Mouse (Mus musculus) kidney, postnatal 36 days (tissue): ENCODE measurements around the gene Gata2.

ENCODE experiments used
- DNase-seq, 2 experiments: peaks; one replicate each; pipeline ENCODE4 v3.0.0; 2021 to 2022; ENCODE audit warnings: mixed read lengths in 2 of 2

Gata2 gene

DNA sequence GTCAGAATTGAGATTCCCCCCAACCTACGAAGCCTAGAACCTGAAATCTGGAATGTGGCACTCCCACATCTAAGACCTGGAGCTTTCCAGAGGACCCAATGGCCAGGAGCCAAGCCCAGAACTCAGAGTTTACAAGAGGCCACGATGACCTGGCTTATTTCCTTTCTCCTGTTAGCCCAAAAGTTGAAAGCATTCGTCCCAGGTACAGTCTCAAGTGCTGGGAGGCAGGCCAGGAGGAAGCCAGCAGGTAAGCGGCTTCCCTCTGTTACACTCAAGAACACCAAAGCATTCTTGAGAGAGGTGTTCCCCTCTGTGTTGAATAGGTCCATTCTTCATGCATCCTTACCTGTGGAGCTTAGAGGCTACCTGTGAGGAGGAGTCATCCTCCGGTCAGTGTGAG is 15.8 kb downstream of the Gata2 start:
- DNase-seq: no peak

- no peak for DNase-seq
Observed at GRCm38 (mm10) chr6:88210182-88210581, 16.5 kb downstream of the Gata2 start.

- DNase-seq: no peak
Observed at GRCm38 (mm10) chr6:88215797-88216196, 22.1 kb downstream of the Gata2 start.

DNA sequence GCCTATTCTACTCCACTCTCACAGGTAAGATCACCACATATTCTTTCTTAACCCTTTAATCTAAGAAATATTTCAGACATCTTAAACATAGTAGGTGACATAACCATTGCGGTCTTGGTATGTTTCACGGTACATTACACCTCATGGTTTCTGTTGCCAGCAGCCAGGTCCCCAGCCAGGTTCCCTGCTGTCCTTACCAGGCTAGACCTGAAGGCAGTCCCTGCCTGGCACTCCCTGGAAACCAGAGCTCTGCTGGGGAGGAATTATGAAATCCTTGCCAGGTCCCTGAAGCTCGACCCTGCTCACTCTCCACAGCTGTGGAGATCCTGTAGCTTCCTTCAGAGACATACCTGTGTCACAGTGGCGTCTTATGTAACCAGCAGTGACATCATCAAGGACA is 22.5 kb downstream of the Gata2 start:
- no peak for DNase-seq

DNA sequence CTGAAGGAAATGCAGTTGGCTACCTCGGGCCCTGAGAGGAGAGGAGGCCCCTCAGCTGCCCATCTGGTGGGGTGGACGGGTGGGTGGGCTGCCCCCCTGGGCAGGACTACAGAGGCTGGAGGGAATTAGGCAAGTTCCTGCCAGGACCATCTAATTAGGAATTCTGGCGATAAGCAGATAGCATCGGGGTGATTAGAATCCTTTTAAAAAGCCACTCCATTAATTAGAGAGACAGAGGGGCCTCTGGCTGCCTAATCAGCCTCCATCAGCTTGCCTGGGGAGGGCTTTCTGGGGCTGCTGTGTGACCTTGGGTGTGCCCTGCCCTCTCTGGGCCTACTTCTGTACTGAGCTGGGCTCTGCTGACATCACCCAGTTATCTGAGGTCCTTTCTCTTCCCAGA is 25.4 kb downstream of the Gata2 start:
- DNase-seq: no peak

- no peak for DNase-seq
Observed at GRCm38 (mm10) chr6:88221968-88222367, 28.3 kb downstream of the Gata2 start, which contains the start of gene Dnajb8. Gene Dnajb8, plus strand, starts transcription at chr6:88222268.

DNA sequence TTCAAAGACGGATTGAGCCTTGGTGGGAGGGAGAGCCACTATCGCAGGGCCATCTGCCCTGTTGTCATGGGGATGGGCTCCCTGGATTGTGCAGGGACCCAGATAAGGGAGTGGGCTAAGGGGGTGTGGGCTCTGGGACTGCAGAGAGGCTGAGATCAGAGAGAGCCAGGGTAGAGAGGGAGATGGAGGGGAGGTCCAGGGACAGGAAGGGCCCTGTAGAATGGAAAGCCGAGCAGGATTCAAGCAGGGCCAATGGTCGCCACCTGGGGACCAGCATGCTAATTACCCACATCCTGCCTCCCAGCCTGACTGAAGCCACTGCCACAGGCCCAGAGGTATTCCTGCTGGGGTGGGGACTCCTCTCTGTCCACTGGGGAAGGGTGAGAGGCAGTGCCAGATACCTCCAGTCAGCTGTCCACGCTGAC is 32.9 kb downstream of the Gata2 start:
- peak in 1 of 2 experiments; percentile 19 for DNase-seq

GRCm38 (mm10) chr6:88227537-88227936 is 33.8 kb downstream of the Gata2 start:
- peak in 1 of 2 experiments; percentile 17 for DNase-seq

DNA sequence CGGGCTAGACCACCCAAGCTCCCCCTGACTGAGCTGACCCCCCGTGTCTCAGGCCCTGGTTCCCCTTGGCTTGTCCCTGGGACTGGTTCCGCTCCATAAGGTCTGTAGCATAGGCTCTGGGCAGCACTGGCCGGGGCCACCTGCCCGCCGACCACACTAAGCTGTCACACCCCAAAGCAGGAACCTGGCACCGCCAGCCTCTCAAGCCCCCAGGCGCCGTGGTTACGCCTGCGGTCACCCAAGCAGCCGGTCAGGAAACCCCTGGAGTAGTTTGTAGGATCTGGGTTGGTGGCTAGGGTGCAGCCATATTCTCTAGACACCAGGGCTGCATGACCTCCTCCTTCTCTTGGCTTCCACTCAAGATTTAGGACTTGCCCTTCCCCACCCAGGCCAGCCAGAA is 35.5 kb downstream of the Gata2 start:
- no peak for DNase-seq

DNA sequence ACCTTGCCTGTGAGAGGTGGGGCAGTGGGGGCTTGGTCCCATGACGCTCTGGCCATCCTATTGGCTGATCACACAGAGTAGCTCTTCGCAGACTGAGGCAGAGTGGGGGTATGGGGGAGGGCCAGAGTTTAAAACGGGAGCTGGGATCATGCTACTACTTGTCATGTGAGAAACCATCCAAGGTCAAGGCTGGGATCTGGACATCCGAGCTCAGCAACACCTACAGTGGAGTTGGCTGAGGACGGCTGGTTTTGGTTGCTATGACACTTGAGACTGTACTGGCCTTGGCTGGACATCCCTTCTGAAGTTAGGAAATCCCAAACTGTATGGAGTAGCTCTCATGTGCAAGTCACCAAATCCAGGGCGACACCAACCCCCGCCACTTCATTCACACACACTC is 38.1 kb downstream of the Gata2 start:
- no peak for DNase-seq

DNA sequence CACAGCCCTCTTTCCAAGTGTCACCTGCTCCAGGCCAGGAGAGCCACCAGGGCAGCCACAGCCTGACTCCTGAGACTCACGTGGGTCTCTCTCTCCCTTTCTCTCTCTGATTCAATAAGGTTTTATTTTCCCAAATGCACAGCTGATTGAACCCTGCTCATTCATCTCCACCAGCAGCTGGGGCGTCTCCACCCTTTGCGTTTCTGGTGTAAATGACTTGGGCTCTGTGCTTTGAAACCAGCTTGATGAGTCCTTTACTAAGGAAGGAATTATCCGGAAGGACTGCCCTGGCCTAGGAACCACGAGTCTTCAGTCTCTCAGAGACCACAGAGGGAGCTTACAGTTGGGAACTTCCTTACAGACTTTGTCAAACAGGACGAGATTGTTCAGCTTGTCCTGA is 38.5 kb downstream of the Gata2 start:
- no peak for DNase-seq

DNA sequence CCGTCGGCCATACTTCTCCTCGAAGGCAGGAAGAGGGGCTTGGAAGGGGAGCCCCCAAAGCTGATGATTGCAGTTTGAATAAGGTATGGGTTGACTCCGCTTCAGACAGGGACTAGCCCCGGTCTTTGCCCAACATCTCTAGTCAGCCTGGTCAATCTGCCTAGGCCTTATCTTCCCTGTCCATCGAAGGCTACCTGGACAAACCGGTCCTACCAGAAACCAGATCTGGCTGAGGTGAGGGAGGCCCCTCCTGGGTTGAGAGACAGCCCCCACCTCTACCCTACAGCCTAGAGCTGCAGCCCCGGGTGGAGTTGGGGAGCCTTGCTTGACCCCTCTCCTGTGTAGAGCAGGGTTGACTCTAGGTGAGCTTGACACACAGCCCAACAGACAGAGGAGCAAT is 40.3 kb downstream of the Gata2 start:
- DNase-seq: peak; percentile 32 to 48

- no peak for DNase-seq
Observed at GRCm38 (mm10) chr6:88235461-88235860, 41.8 kb downstream of the Gata2 start.

DNA sequence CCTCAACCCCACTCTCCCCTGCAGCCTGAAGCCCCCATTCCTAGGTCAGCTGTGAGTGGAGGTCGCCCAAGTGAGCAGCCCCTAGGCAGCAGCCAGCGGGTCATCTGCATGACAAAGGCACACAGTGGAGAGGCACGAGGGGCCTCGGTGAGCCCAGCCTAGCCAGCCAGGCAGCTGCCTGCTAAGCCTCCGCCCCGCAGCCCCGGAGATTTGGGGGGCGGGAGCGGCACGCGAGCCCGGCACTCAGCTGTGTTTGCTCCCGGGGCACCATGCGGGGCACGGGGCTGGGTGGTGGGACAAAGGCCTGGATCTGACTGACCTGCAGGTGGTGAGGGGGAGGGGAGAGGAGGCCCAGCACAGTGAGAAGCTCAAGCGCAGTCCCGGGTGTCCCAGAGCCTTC is 42.3 kb downstream of the Gata2 start:
- no peak for DNase-seq

DNA sequence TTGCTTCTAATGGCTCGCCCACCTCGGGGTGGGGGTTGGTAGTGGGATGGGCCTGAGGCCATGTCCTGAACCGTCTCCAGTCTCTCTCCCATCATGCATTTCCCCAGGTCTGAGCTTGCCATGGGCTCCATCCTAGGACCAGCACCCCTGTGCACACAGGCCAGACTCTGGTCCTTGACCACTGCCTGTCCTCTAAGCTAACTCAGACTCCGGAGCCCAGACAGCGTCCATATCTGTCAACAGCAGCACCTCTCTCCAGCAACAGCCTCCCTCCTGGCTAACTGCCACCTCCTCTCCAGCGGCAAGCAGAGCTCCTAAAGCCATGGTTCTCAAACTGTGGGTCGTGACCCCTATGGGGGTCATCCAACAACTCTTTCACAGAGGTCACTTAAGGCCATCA is 42.8 kb downstream of the Gata2 start:
- peak in 1 of 2 experiments; percentile 16 for DNase-seq

DNA sequence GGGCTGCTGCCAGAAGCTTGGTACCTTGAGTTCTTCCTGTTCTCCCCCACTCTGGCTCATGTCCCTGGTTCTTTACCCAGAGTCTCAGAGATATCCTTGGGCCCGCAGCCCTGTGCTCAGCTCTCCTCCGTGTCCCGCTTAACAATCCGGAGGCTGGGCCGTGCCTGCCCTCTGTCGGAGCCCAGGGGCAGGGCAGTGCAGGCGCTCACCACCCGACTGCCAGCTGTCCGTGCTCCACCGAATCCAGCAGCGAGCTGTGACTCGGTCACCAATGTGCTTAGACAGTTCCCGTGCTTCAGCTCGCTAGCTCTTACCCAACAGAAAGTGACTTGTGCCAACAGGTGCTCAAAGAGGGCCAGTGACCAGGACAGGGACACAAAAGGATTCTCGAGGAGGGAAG is 48.9 kb downstream of the Gata2 start:
- peak; percentile 67 to 86 for DNase-seq

GRCm38 (mm10) chr6:88249231-88249630 is 55.5 kb downstream of the Gata2 start:
- peak in 1 of 2 experiments; percentile 42 for DNase-seq

- DNase-seq: no peak
Observed at GRCm38 (mm10) chr6:88251396-88251795, 57.7 kb downstream of the Gata2 start.

DNA sequence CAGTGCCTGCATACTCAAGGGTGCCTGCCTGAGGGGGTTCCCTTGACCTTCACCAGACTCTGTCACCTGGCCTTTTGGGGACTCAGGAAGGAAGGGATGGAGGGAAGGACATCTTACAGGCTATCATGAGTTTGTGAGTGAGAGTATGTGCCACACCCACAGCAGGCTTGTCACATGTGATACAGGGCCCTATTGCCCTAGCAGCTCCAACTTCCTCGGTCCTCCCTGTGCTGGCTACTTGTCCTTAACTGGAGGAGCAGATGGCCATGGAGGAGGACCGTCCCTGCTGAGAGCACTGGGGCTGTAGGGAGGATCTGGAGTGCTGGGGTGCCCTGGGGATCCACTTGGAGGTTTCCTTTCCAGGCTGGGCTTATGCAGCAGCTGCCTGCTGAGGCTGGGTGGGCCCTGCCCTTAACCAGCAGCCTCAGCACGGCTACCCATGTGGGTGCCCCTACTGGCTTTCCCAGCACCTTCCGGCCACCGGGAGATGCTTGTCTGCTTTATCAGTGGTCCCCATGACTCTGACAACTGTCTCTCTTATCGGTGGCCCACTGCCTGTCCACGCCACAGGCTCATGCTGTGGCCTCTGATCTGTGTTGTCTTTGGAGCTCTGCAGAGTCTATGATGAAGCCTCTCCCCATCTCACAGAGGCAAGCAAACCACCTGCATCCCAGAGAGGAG is 58.2 kb downstream of the Gata2 start:
- DNase-seq: no peak

- no peak for DNase-seq
Observed at GRCm38 (mm10) chr6:88254082-88254481, 60.4 kb downstream of the Gata2 start.

DNA sequence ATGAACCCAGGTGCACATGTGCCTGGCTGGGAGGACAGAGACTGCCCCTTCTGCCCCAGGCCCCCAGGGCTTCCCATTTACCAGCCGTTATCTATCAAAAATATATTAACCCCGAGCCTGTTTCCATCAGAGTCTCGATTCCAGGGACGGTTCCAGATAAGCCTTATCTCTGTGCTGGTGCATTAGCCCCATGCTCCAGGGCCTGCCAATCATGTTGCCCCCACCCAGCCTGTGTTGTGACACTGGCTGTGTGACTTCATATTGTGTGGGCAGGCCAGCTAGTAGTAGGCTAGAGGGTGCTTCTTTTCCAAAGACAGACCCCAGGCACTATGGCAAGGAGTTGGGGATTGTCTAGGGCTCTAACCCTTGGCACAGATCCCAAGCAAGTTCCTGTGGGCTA is 61.7 kb downstream of the Gata2 start:
- no peak for DNase-seq
